Comparison of ENCODE assay signal across 12 mouse cellular contexts in the genomic region with DNA sequence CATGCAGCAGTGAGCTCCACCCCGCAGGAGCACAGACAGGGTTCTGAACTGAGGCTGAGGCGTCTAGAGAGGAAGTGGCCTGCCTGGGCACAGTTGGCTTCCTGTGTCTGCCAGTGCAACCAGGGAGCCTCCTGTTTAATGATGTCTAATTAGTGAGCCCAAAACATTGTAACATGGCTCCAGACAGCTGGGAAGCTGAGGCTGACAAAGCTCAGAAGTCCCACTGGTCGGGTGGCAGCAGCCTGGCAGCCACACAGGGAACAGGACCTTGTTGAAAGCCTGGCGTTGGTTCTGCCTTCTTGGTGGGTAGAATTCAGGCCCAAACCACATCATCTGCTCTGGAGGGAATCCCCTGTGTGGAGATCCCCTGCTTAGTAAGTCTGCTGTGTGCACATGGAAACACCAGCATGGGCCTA. TPM values are rescaled to one million over a fixed set of nuclear protein-coding genes. Genes with fewer than 3 reads are reported as not detected.
DNase-seq lines count a peak whose midpoint lies in the region; ATAC-seq lines count a peak whose summit lies in the region.
"Had no signal": no experiment of that assay in that cellular context is flagged by ENCODE, and none has a peak within 500 bp of the region (broad histone marks: within the 10 kb centered on the region; RNA-seq: fewer than 3 reads in every experiment).

No protein-coding gene starts in this region.

- no peaks in the 10 kb centered on the region for H3K27me3 ChIP-seq in forebrain, embryonic 13.5 days
- no peaks in the 10 kb centered on the region for H3K27me3 ChIP-seq in forebrain, embryonic 15.5 days
- H3K27me3 ChIP-seq in liver, embryonic 15.5 days = peaks cover 22% of the 10 kb centered on the region
- H3K27me3 ChIP-seq in liver, embryonic 16.5 days (ENCODE audit: control insufficient read depth, insufficient read depth, low read depth, low read length) = no peaks in the 10 kb centered on the region
- no peaks in the 10 kb centered on the region for H3K27me3 ChIP-seq in midbrain, embryonic 11.5 days (ENCODE audit: control insufficient read depth, insufficient read depth, low read length)
- H3K27me3 ChIP-seq: lung, embryonic 15.5 days; neural tube, embryonic 12.5 days had no signal

- 0 out of 2 replicates have a peak overlapping the region, but pooled peaks have one; percentile 8 for H3K9ac ChIP-seq in forebrain, embryonic 13.5 days
- no peak overlapping the region for H3K9ac ChIP-seq in forebrain, embryonic 15.5 days (replicated peaks)
- H3K9ac ChIP-seq in liver, embryonic 15.5 days = no peak overlapping the region
- no peak overlapping the region for H3K9ac ChIP-seq in liver, embryonic 16.5 days (ENCODE audit: low read depth, low read length)
- H3K9ac ChIP-seq in midbrain, embryonic 11.5 days (ENCODE audit: low read length) = no peak overlapping the region
- H3K9ac ChIP-seq: lung, embryonic 15.5 days; neural tube, embryonic 12.5 days had no signal

- no peaks in the 10 kb centered on the region for H3K9me3 ChIP-seq in forebrain, embryonic 13.5 days (replicated peaks)
- no peaks in the 10 kb centered on the region for H3K9me3 ChIP-seq in forebrain, embryonic 15.5 days
- no peaks in the 10 kb centered on the region for H3K9me3 ChIP-seq in liver, embryonic 15.5 days (replicated peaks)
- no peaks in the 10 kb centered on the region for H3K9me3 ChIP-seq in liver, embryonic 16.5 days (replicated peaks; ENCODE audit: control insufficient read depth, low read length)
- H3K9me3 ChIP-seq in midbrain, embryonic 11.5 days (ENCODE audit: control insufficient read depth, low read length) = no peaks in the 10 kb centered on the region
- H3K9me3 ChIP-seq: lung, embryonic 15.5 days; neural tube, embryonic 12.5 days had no signal

- H3K27ac ChIP-seq in forebrain, embryonic 13.5 days = no peak overlapping the region
- no peak overlapping the region for H3K27ac ChIP-seq in forebrain, embryonic 15.5 days (replicated peaks)
- H3K27ac ChIP-seq in liver, embryonic 15.5 days (replicated peaks) = peak overlapping the region; percentile 56
- peak overlapping the region; percentile 35 for H3K27ac ChIP-seq in liver, embryonic 16.5 days (ENCODE audit: low read length)
- H3K27ac ChIP-seq in midbrain, embryonic 11.5 days (ENCODE audit: low read depth, low read length) = no peak overlapping the region
- H3K27ac ChIP-seq: lung, embryonic 15.5 days; neural tube, embryonic 12.5 days had no signal

- H3K4me2 ChIP-seq in forebrain, embryonic 13.5 days = no peak overlapping the region
- H3K4me2 ChIP-seq in forebrain, embryonic 15.5 days (replicated peaks) = no peak overlapping the region
- no peak overlapping the region for H3K4me2 ChIP-seq in liver, embryonic 15.5 days
- no peak overlapping the region for H3K4me2 ChIP-seq in liver, embryonic 16.5 days (ENCODE audit: low read depth, low read length)
- no peak overlapping the region for H3K4me2 ChIP-seq in midbrain, embryonic 11.5 days
- H3K4me2 ChIP-seq: lung, embryonic 15.5 days; neural tube, embryonic 12.5 days had no signal

- no peaks in the 10 kb centered on the region for H3K36me3 ChIP-seq in forebrain, embryonic 13.5 days (ENCODE audit: poor library complexity, severe bottlenecking)
- H3K36me3 ChIP-seq in forebrain, embryonic 15.5 days = no peaks in the 10 kb centered on the region
- H3K36me3 ChIP-seq in liver, embryonic 15.5 days (replicated peaks) = no peaks in the 10 kb centered on the region
- no peaks in the 10 kb centered on the region for H3K36me3 ChIP-seq in liver, embryonic 16.5 days (ENCODE audit: control insufficient read depth, insufficient read depth)
- H3K36me3 ChIP-seq in midbrain, embryonic 11.5 days (ENCODE audit: control insufficient read depth, insufficient read depth, low read length) = no peaks in the 10 kb centered on the region
- H3K36me3 ChIP-seq: lung, embryonic 15.5 days; neural tube, embryonic 12.5 days had no signal

- 59% methylated on average over 4 of the region's 4 CpGs for WGBS in forebrain, embryonic 13.5 days
- 49% methylated on average over 4 of the region's 4 CpGs for WGBS in forebrain, embryonic 15.5 days
- 42% methylated on average over 4 of the region's 4 CpGs for WGBS in liver, embryonic 15.5 days (ENCODE audit: insufficient replicate concordance)
- WGBS in liver, embryonic 16.5 days (ENCODE audit: insufficient replicate concordance) = 31% methylated on average over 4 of the region's 4 CpGs
- 78% methylated on average over 4 of the region's 4 CpGs for WGBS in midbrain, embryonic 11.5 days

- H3K4me3 ChIP-seq in forebrain, embryonic 13.5 days = no peak overlapping the region
- H3K4me3 ChIP-seq in forebrain, embryonic 15.5 days = no peak overlapping the region
- H3K4me3 ChIP-seq in liver, embryonic 15.5 days (replicated peaks) = no peak overlapping the region
- no peak overlapping the region for H3K4me3 ChIP-seq in liver, embryonic 16.5 days (ENCODE audit: low read depth, low read length)
- no peak overlapping the region for H3K4me3 ChIP-seq in midbrain, embryonic 11.5 days (ENCODE audit: low read depth, low read length)
- H3K4me3 ChIP-seq: lung, embryonic 15.5 days; neural tube, embryonic 12.5 days had no signal

- no peak for DNase-seq in liver
- DNase-seq in thymus, postnatal 0 days (ENCODE audit: low spot score) = peak; percentile 65
- no peak for DNase-seq in embryo, embryonic 10 days (ENCODE audit: low spot score)
- DNase-seq in midbrain, embryonic 11.5 days (ENCODE audit: low spot score, missing footprints) = no peak
- DNase-seq: cerebellum, adult 8-10 months; heart, postnatal 36 days had no signal

- ATAC-seq in forebrain, embryonic 13.5 days = no peak
- no peak for ATAC-seq in forebrain, embryonic 15.5 days (replicated peaks)
- ATAC-seq in liver, embryonic 15.5 days (ENCODE audit: insufficient read depth) = no peak
- no peak for ATAC-seq in liver, embryonic 16.5 days (ENCODE audit: low read depth)
- ATAC-seq in midbrain, embryonic 11.5 days (ENCODE audit: low FRiP score) = no peak

- peaks cover 45% of the 10 kb centered on the region for H3K4me1 ChIP-seq in forebrain, embryonic 13.5 days
- H3K4me1 ChIP-seq in forebrain, embryonic 15.5 days = peaks cover 40% of the 10 kb centered on the region
- peaks cover 35% of the 10 kb centered on the region for H3K4me1 ChIP-seq in liver, embryonic 15.5 days (replicated peaks)
- peaks cover 18% of the 10 kb centered on the region for H3K4me1 ChIP-seq in liver, embryonic 16.5 days (ENCODE audit: control insufficient read depth, low read depth, low read length)
- peaks cover 17% of the 10 kb centered on the region for H3K4me1 ChIP-seq in midbrain, embryonic 11.5 days (ENCODE audit: control insufficient read depth, insufficient read depth, low read length)

RNA-seq across cellular contexts. Expression of a gene that starts 9.8 kb away (rescaled TPM):
- polyA plus RNA-seq in forebrain, embryonic 13.5 days (2015; fragmentation: Nextera tagmentation; extraction: Ambion mirVana) = 0.09 TPM in 1 of 2 replicates, not detected in the other
- 0.05 and 0.15 TPM in 2 replicates for polyA plus RNA-seq in forebrain, embryonic 15.5 days (2015; fragmentation: Nextera tagmentation; extraction: Ambion mirVana)
- 3.7 and 5.0 TPM in 2 replicates for polyA plus RNA-seq in liver, embryonic 15.5 days (2015; fragmentation: Nextera tagmentation; extraction: Ambion mirVana)
- polyA plus RNA-seq in liver, embryonic 16.5 days (2015; fragmentation: Nextera tagmentation; extraction: Ambion mirVana) = 4.5 and 6.0 TPM in 2 replicates
- 5.1 and 5.4 TPM in 2 replicates for polyA plus RNA-seq in thymus, postnatal 0 days (2015; fragmentation: Nextera tagmentation; extraction: Ambion mirVana)
- 0.12 and 0.16 TPM in 2 replicates for polyA plus RNA-seq in midbrain, embryonic 11.5 days (2014; fragmentation: Nextera tagmentation; extraction: Ambion mirVana)

RNA-seq across cellular contexts. Expression of a gene that starts 29.6 kb away (rescaled TPM):
- polyA plus RNA-seq in forebrain, embryonic 13.5 days (2015; fragmentation: Nextera tagmentation; extraction: Ambion mirVana) = 37.2 and 41.0 TPM in 2 replicates
- 34.2 and 35.2 TPM in 2 replicates for polyA plus RNA-seq in forebrain, embryonic 15.5 days (2015; fragmentation: Nextera tagmentation; extraction: Ambion mirVana)
- polyA plus RNA-seq in liver, embryonic 15.5 days (2015; fragmentation: Nextera tagmentation; extraction: Ambion mirVana) = 18.3 and 20.8 TPM in 2 replicates
- 19.7 and 22.1 TPM in 2 replicates for polyA plus RNA-seq in liver, embryonic 16.5 days (2015; fragmentation: Nextera tagmentation; extraction: Ambion mirVana)
- 16.2 and 23.9 TPM in 2 replicates for polyA plus RNA-seq in thymus, postnatal 0 days (2015; fragmentation: Nextera tagmentation; extraction: Ambion mirVana)
- polyA plus RNA-seq in midbrain, embryonic 11.5 days (2014; fragmentation: Nextera tagmentation; extraction: Ambion mirVana) = 14.7 and 17.0 TPM in 2 replicates

Comparison
In these comparisons a context has a peak if more than half of its experiments do, and no peak if none do; other contexts are left out.
1. H3K27ac ChIP-seq: peak in liver, embryonic 15.5 days (single experiment) and liver, embryonic 16.5 days (single experiment); none in forebrain, embryonic 13.5 days (single experiment), forebrain, embryonic 15.5 days (single experiment) and midbrain, embryonic 11.5 days (single experiment).